Mouse (Mus musculus) embryonic facial prominence, embryonic 13.5 days (tissue): Measurements from ENCODE around the gene Cdcp1. TPM values are rescaled to one million over a fixed set of nuclear protein-coding genes. Genes with fewer than 3 reads are reported as not detected.
A peak's percentile ranks its signal among the peaks of the same experiment; 100 is the strongest.

Experiments used
- ATAC-seq: fragments of 200-750 bp; cut with Nextera tagmentation; 2 replicates; pipeline ENCODE4 v1.8.0; 2017; ENCODE audit warnings: low read depth; ENCODE audit not compliant: insufficient number of reproducible peaks, insufficient read depth, low FRiP score, low TSS enrichment
- H3K27ac ChIP-seq: fragments of 300-500 bp; sonication (generic); 2 replicates; pipeline ENCODE4 v1.5.1; 2015; ENCODE audit warnings: moderate library complexity, mild to moderate bottlenecking, inconsistent platforms
- H3K27me3 ChIP-seq: fragments of 300-500 bp; sonication (generic); 2 replicates; pipeline ENCODE4 v1.6.1; 2015; ENCODE audit warnings: mild to moderate bottlenecking, inconsistent platforms
- H3K36me3 ChIP-seq: fragments of 300-500 bp; sonication (generic); 2 replicates; pipeline ENCODE4 v1.6.1; 2015; ENCODE audit warnings: mild to moderate bottlenecking, inconsistent platforms
- H3K4me1 ChIP-seq: fragments of 300-500 bp; sonication (generic); 2 replicates; pipeline ENCODE4 v1.6.1; 2015; ENCODE audit warnings: inconsistent platforms
- H3K4me2 ChIP-seq: fragments of 300-500 bp; sonication (generic); 2 replicates; pipeline ENCODE4 v1.6.1; 2015; ENCODE audit warnings: moderate library complexity, mild to moderate bottlenecking, inconsistent platforms
- H3K4me3 ChIP-seq: fragments of 300-500 bp; sonication (generic); 2 replicates; pipeline ENCODE4 v1.5.1; 2015; ENCODE audit warnings: mild to moderate bottlenecking, inconsistent platforms
- H3K9ac ChIP-seq: fragments of 300-500 bp; sonication (generic); 2 replicates; pipeline ENCODE4 v1.6.1; 2015; ENCODE audit warnings: mild to moderate bottlenecking, inconsistent platforms
- H3K9me3 ChIP-seq: fragments of 300-500 bp; sonication (generic); 2 replicates; pipeline ENCODE4 v1.6.1; 2016; ENCODE audit warnings: inconsistent platforms
- WGBS: fragments of 180-500 bp; shearing (Covaris S2); methylation state at CpG from one replicate; pipeline ENCODE4 v1.1.7; 2015; ENCODE audit warnings: mixed read lengths; 5-methylcytosine and 5-hydroxymethylcytosine counted together
- polyA plus RNA-seq: library from polyadenylated mRNA; unstranded; fragments of >200 nt; fragmentation: Nextera tagmentation; extraction: Ambion mirVana; gene quantifications from 2 replicates; pipeline ENCODE4 v1.2.1, GENCODE M21; 2015

Cdcp1 gene
- polyA plus RNA-seq, 1 experiment from 2014 or later: 8.3 TPM

DNA sequence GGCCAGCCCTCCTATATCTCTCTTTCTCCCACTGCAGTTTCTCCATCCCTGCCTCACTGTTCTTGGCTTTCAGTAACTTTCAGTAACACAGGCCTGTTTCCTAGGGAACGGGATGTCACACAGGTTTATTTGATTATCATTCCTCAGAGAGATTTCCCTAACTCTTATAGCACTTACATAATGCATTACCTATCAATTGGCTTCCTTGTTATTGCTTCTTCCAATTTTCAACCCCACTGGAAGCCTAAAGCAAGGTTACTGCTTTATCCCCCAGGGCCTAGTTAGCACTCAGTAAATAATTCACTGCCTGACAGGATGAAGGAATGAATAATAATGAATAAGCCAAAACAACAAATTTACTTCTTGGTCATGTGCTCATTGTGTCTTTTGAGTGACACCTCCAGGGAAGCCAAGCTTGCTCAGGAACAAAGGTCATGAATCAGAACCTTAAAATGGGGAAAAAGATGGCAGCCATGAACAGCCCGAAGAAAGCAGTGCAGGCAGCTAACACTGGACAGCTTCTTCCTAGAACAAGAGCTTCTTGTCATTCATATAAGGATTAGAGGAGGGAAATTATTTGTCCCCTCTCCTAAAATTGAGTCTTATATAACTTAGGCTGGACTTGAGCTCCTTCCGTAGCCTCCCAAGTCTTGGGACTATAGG, 49.9 kb downstream of the Cdcp1 start:
- ATAC-seq: no peak
- H3K36me3 ChIP-seq: no peaks in the 10 kb centered on the region
- 75% methylated on average over 3 of the region's 3 CpGs for WGBS

DNA sequence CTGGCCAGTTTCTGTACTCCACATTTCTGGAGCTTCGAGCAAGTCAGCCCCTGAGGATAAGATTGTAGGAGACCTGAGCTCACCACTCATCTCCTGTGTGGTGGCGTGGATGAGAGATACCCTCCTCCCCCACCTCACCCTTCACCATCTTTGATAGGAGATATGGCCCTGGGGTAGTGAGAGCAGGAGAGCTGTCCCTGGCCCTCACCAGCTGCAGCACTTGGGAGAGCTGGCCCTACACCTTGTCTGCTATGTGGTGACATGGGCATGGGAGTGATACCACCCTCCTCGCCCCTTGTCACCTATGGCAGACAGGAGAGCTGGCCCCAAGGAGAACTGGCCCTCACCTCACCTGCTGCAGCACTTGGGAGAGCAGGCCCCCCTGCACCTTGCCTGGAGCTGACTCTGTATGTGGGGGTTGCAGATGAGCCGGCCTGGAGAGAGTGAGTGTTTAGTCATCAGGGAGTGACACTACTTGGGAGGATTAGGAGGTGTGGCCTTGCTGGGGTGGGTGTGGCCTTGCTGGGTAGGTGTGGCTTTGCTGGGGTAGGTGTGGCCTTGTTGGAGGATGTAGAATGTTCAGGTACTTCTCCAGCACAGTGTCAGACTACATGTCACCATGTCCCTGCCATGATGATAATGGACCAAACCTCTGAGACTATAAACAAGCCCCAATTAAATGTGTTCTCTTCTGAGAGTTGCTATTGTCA, 52.7 kb downstream of the Cdcp1 start:
- no peak overlapping the region for H3K4me2 ChIP-seq
- no peaks in the 10 kb centered on the region for H3K9me3 ChIP-seq
- ATAC-seq: peak; percentile 50; the same call in 1 of the 2 replicates
- H3K4me3 ChIP-seq: no peak overlapping the region
- no peak overlapping the region for H3K27ac ChIP-seq
- no peaks in the 10 kb centered on the region for H3K36me3 ChIP-seq
- peaks cover 6% of the 10 kb centered on the region; the same call in 1 of the 2 replicates for H3K4me1 ChIP-seq
- H3K27me3 ChIP-seq: no peaks in the 10 kb centered on the region
- H3K9ac ChIP-seq: no peak overlapping the region
- WGBS: 80% methylated on average over 4 of the region's 4 CpGs

More for the DNA sequence above, 49.9 kb downstream of the Cdcp1 start:
- Histone ChIP-seq H3K9me3 (no peaks in the 10 kb centered on the region), H3K27ac (no peak overlapping the region), H3K4me3 (no peak overlapping the region), H3K4me2 (no peak overlapping the region), H3K27me3 (no peaks in the 10 kb centered on the region), H3K9ac (no peak overlapping the region), H3K4me1 (peaks cover 4% of the 10 kb centered on the region; the same call in 1 of the 2 replicates)

DNA sequence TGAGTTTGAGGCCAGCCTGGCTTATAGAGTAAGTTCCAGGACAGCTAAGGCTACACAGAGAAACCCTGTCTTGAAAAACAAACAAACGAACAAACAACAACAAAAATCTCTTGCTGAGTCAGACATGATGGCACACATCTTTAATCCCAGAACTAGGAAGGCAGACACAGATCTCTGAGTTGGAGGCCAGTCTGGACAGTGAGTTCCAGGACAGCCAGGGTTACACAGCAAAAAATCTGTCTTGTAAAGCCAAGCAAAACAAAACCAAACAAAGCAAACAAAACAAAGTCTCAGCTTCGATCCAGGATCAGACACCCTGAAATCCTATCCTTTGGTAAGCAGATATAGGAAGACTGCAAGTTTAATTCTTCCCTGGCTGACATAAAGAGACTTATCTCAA, 54.0 kb downstream of the Cdcp1 start:
- 46% methylated on average over 2 of the region's 2 CpGs for WGBS
- Histone ChIP-seq H3K4me3 (no peak overlapping the region), H3K27ac (no peak overlapping the region), H3K4me2 (no peak overlapping the region), H3K4me1 (peaks cover 6% of the 10 kb centered on the region; the same call in 1 of the 2 replicates), H3K27me3 (no peaks in the 10 kb centered on the region), H3K9ac (no peak overlapping the region), H3K9me3 (no peaks in the 10 kb centered on the region), H3K36me3 (no peaks in the 10 kb centered on the region)
- no peak for ATAC-seq

DNA sequence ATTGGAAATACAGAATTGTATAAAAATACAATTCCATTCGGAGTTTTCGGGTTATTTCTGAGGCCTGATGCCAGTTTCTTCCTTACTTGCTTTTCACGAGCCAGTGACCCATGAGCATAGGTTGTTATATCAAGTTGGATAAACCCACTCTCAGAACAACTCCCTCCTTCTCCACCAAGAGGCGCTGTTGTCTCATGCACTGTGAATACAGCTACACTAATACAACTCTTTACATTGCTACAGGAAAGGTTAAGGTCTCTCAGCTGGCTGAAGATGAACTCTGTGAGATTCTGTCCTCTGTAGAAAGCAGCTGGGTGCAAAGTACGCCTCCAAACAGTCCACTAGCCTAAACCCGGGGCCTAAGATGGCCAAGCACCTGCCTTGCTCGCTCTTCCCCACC, 56.5 kb downstream of the Cdcp1 start:
- Histone ChIP-seq H3K4me3 (no peak overlapping the region), H3K4me1 (peaks cover 6% of the 10 kb centered on the region; the same call in 1 of the 2 replicates), H3K36me3 (no peaks in the 10 kb centered on the region), H3K27ac (no peak overlapping the region), H3K27me3 (no peaks in the 10 kb centered on the region), H3K4me2 (no peak overlapping the region), H3K9ac (no peak overlapping the region), H3K9me3 (no peaks in the 10 kb centered on the region)
- WGBS: 68% methylated on average over 7 of the region's 7 CpGs
- no peak for ATAC-seq

DNA sequence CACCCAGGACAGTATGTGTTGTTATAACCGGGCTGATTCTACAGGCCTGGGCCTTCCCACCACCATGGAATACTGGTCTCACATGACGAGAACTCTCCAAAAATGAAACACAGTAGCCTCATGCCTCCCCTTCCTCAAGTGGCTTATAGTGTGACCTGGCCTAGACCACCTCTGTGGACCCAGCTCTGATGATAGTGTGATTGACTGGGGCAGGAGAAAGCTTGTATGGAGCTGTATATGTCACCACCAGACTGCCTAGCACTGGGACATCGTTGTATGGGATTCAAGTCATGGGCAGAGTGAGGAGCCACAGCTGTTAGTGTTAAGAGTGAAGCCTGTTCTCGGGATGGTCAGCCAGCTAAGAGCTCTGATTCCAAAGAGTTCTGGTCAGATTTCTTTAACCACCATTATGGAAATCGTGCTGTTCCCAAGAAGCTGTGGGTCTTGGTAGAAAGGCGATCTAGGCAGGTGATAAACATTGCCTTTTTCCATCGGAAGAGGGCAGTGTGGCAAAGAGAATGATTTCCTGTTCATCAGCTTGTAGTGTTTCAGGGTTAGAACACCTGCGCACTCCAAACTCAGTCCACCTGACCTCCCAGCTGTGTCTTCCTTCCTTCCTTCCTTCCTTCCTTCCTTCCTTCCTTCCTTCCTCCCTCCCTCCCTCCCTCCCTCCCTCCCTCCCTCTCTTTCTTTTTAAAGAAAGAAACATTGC, 57.6 kb downstream of the Cdcp1 start:
- Histone ChIP-seq H3K27me3 (no peaks in the 10 kb centered on the region), H3K4me3 (no peak overlapping the region), H3K4me1 (peaks cover 6% of the 10 kb centered on the region; the same call in 1 of the 2 replicates), H3K36me3 (no peaks in the 10 kb centered on the region), H3K9me3 (no peaks in the 10 kb centered on the region), H3K9ac (no peak overlapping the region), H3K27ac (no peak overlapping the region), H3K4me2 (no peak overlapping the region)
- 59% methylated on average over 8 of the region's 8 CpGs for WGBS
- no peak for ATAC-seq

DNA sequence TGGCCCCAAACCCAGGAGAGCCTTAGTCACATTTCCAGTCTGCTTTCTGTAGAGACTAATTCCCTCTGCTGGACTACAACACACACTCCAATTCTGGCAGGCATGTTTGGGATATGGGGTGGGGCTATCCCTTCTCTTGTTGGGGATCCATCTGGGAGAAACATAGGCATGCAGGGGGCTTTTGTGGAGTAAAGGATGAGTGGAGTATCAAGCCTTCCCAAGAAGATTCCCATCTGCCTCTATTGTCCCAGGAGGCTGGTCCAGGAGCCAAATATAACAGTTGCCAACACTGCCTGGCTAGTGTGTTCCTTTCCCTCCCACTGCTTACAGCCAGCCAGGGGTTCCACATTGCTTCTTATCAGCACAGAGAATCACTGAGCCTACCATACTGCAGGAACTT, 58.1 kb downstream of the Cdcp1 start:
- Histone ChIP-seq H3K27me3 (no peaks in the 10 kb centered on the region), H3K4me2 (no peak overlapping the region), H3K9me3 (no peaks in the 10 kb centered on the region), H3K4me1 (peaks cover 6% of the 10 kb centered on the region; the same call in 1 of the 2 replicates), H3K27ac (no peak overlapping the region), H3K4me3 (no peak overlapping the region), H3K9ac (no peak overlapping the region), H3K36me3 (no peaks in the 10 kb centered on the region)
- no peak for ATAC-seq

DNA sequence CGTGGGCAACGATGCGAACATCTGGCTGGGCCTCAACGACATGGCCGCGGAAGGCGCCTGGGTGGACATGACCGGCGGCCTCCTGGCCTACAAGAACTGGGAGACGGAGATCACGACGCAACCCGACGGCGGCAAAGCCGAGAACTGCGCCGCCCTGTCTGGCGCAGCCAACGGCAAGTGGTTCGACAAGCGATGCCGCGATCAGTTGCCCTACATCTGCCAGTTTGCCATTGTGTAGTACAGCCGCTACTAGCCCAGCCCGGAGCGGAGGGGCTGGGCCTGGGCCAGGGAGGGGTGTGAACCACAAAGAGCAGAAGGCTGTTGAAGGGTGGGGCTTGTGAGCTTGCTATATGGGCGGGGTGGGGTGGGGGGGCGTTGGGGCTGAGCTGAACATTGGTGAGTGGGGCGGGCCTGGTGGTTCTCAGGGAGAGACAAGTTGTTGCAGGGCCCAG, 58.9 kb downstream of the Cdcp1 start:
- H3K36me3 ChIP-seq: no peaks in the 10 kb centered on the region
- peak overlapping the region; percentile 62; the same call in 1 of the 2 replicates for H3K9ac ChIP-seq
- ATAC-seq: peak; percentile 61; the same call in 1 of the 2 replicates
- no peaks in the 10 kb centered on the region for H3K9me3 ChIP-seq
- H3K4me3 ChIP-seq: peak overlapping the region; percentile 29
- 28% methylated on average over 30 of the region's 30 CpGs for WGBS
- H3K4me1 ChIP-seq: peaks cover 6% of the 10 kb centered on the region; the same call in 1 of the 2 replicates
- H3K27ac ChIP-seq: no peak overlapping the region
- no peaks in the 10 kb centered on the region for H3K27me3 ChIP-seq
- peak overlapping the region; percentile 53 for H3K4me2 ChIP-seq

DNA sequence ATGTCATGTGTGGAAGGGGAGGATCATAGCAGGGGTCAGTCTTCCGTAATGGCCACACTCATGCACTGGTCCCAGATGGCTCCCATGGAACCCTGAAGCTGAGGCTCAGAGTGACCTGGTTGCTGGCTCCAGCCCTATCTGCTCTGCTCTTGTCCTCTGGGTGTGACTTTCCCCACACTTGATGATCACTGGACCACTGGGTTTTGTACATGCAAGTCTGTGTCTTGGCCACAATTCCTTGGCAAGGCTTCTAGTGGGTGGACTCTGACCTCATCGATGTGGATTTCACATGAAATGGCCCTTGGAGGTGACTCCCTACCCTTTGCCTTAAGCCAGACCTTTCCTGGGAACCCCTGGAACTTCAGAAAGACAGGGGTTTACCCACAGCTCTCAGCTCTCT, 62.7 kb downstream of the Cdcp1 start:
- Histone ChIP-seq H3K4me3 (no peak overlapping the region), H3K9ac (no peak overlapping the region), H3K27ac (no peak overlapping the region), H3K27me3 (no peaks in the 10 kb centered on the region), H3K4me2 (no peak overlapping the region), H3K4me1 (no peaks in the 10 kb centered on the region), H3K36me3 (no peaks in the 10 kb centered on the region), H3K9me3 (no peaks in the 10 kb centered on the region)
- no peak for ATAC-seq
- WGBS: 81% methylated on average over 2 of the region's 2 CpGs

DNA sequence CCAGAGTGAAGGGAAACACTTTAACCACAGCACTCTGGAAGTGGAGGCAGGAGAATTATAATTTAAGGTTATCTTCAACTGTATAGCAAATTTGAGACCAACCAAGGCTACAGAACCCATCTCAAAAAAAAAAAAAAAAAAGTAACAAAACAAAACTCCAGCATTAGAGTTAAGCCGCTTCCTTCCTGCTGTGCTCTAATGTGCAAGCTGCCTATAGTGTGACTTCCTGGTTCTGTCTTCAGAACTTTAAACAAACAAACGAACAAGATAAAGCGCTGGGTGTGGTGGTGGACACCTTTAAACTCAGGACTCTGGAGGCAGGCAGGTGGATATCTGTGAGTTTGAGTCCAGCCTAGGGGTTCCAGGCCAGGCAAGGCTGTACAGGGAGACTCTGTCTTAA, 63.8 kb downstream of the Cdcp1 start:
- Histone ChIP-seq H3K4me1 (no peaks in the 10 kb centered on the region), H3K36me3 (no peaks in the 10 kb centered on the region), H3K27ac (no peak overlapping the region), H3K27me3 (no peaks in the 10 kb centered on the region), H3K9me3 (no peaks in the 10 kb centered on the region), H3K4me3 (no peak overlapping the region), H3K9ac (no peak overlapping the region), H3K4me2 (no peak overlapping the region)
- 82% methylated on average over 3 of the region's 3 CpGs for WGBS
- ATAC-seq: no peak

DNA sequence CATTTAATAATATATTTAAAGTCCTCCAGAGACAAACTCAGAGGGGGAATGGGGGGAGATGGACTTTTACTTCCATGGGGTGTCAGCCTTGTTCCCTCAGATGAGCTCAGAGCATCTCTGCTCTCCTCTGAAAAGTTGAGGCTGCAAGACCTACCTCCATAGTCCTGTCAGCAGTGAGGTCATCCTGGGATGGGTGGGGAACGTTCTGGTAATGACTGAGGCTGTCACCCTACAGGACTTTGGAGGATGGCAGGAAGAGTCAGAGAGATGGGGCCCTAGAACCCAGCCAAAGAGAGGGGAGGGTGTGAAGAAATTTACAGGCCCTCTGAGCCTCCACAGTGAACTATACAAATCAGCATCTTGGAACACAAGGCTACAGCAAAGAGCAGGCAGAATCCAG, 64.3 kb downstream of the Cdcp1 start:
- Histone ChIP-seq H3K27me3 (no peaks in the 10 kb centered on the region), H3K4me2 (no peak overlapping the region), H3K4me3 (no peak overlapping the region), H3K9ac (no peak overlapping the region), H3K4me1 (no peaks in the 10 kb centered on the region), H3K9me3 (no peaks in the 10 kb centered on the region), H3K36me3 (no peaks in the 10 kb centered on the region), H3K27ac (no peak overlapping the region)
- 48% methylated on average over 1 of the region's 1 CpGs for WGBS
- ATAC-seq: no peak

DNA sequence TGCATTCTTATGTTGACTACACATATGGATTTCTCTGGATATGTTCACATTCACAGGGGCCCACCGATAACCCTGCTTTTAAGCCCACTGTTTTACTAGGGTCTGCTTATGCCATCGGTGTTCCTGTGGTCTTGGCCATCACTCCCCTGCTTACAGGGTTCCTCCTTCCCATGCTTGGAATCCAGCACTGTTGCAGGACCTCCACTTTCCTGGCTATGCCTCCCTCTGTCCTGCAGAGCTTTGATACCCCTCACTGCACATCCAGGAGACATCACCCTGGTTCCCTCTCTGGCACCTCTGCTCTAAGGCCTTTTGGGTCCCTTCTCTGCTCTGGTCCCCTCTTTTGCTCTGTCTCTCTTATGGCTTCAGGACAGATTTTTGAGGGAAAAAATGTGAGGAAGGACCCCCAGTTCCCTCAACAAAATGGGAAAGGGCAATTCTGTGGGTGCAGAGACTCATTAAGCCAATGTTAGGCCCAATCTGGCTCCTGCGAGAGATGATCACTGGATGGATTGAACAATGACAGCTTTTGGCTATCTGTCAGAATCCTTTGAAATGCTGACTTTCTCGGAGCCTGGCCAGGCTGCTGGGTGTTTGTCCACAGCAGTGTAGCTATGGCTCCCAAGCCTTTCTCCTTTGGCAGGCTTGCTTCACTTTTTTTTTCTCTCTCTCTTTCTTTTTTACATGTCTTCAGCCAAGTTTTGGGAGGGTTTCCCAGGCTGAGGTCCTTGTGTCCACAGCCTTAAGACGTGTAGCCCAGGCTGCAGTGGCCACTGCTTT, 65.4 kb downstream of the Cdcp1 start, which contains the start of gene Clec3b:
Gene Clec3b (plus strand): TSS at position 706 of the 780 bp plus-strand sequence.
- H3K9ac ChIP-seq: no peak within 1 kb of the TSS
- 81% methylated on average over 5 of the region's 5 CpGs for WGBS
- H3K27ac ChIP-seq: no peak within 1 kb of the TSS
- H3K9me3 ChIP-seq: peaks cover 4% of the 10 kb centered on the region
- H3K4me1 ChIP-seq: no peaks in the 10 kb centered on the region
- H3K4me2 ChIP-seq: no peak within 1 kb of the TSS
- H3K36me3 ChIP-seq: peaks cover 5% of the 10 kb centered on the region; the same call in 1 of the 2 replicates
- no peak within 1 kb of the TSS for H3K4me3 ChIP-seq
- no peaks in the 10 kb centered on the region for H3K27me3 ChIP-seq
- ATAC-seq: no peak
